Mouse (Mus musculus) ovary, postnatal 36 days (tissue): ENCODE measurements around the gene Pmm1.
"Not testable (repeated sequence)": the region's sequence is repeated elsewhere in the genome, so short reads cannot be mapped to it uniquely, and the experiment has no call there.

Experiments
- DNase-seq: peaks from one replicate; pipeline ENCODE4 v3.0.0; 2022; ENCODE audit warnings: low spot score, mixed read lengths

Gene Pmm1

GRCm38 (mm10) chr15:81926446-81926822 is 34.3 kb downstream of the Pmm1 start:
- DNase-seq: no peak

- peak; percentile 93 for DNase-seq
Measured at GRCm38 (mm10) chr15:81925760-81926445, 34.8 kb downstream of the Pmm1 start, which contains the start of gene Polr3h. Gene Polr3h, minus strand, starts transcription at chr15:81926240.

- DNase-seq: no peak
Measured at GRCm38 (mm10) chr15:81924933-81925332, 35.8 kb downstream of the Pmm1 start.

GRCm38 (mm10) chr15:81921255-81921654 is 39.5 kb downstream of the Pmm1 start:
- no peak for DNase-seq

- DNase-seq: no peak
Measured at GRCm38 (mm10) chr15:81920546-81921217, 40.0 kb downstream of the Pmm1 start.

- DNase-seq: no peak
Measured at GRCm38 (mm10) chr15:81919062-81919461, 41.7 kb downstream of the Pmm1 start.

GRCm38 (mm10) chr15:81917621-81918463 is 42.9 kb downstream of the Pmm1 start:
- peak; percentile 65 for DNase-seq

- DNase-seq: no peak
Measured at GRCm38 (mm10) chr15:81917201-81917600, 43.5 kb downstream of the Pmm1 start.

- no peak for DNase-seq
Measured at GRCm38 (mm10) chr15:81915663-81916062, 45.1 kb downstream of the Pmm1 start.

- no peak for DNase-seq
Measured at GRCm38 (mm10) chr15:81914668-81915067, 46.1 kb downstream of the Pmm1 start.

GRCm38 (mm10) chr15:81912498-81912897 is 48.2 kb downstream of the Pmm1 start:
- DNase-seq: no peak

- not testable (repeated sequence) for DNase-seq
Measured at GRCm38 (mm10) chr15:81908767-81909166, 52.0 kb downstream of the Pmm1 start.

GRCm38 (mm10) chr15:81907953-81908352 is 52.8 kb downstream of the Pmm1 start:
- DNase-seq: no peak

GRCm38 (mm10) chr15:81904939-81905338 is 55.8 kb downstream of the Pmm1 start:
- peak; percentile 54 for DNase-seq
